Mouse (Mus musculus) heart, embryonic 12.5 days (tissue): Measurements from ENCODE around the gene Fgf14. TPM values are rescaled to one million over a fixed set of nuclear protein-coding genes. Genes with fewer than 3 reads are reported as not detected.
A peak's percentile ranks its signal among the peaks of the same experiment; 100 is the strongest.

Experiments used
- ATAC-seq: fragments of 200-750 bp; cut with Nextera tagmentation; 2 replicates; pipeline ENCODE4 v1.8.0; 2017; ENCODE audit warnings: moderate TSS enrichment, moderate library complexity; ENCODE audit not compliant: insufficient number of reproducible peaks, low FRiP score
- H3K27ac ChIP-seq: fragments of 300-500 bp; sonication (generic); 2 replicates; pipeline ENCODE4 v1.5.1; 2016; ENCODE audit warnings: mild to moderate bottlenecking, moderate library complexity; ENCODE audit not compliant: poor library complexity, severe bottlenecking
- H3K27me3 ChIP-seq: fragments of 300-500 bp; sonication (generic); replicated peaks from 2 replicates; pipeline ENCODE4 v1.6.1; 2016; ENCODE audit warnings: mild to moderate bottlenecking, moderate library complexity
- H3K36me3 ChIP-seq: fragments of 300-500 bp; sonication (generic); 2 replicates; pipeline ENCODE4 v1.6.1; 2016; ENCODE audit warnings: mild to moderate bottlenecking, moderate library complexity
- H3K4me1 ChIP-seq: fragments of 300-500 bp; sonication (generic); replicated peaks from 2 replicates; pipeline ENCODE4 v1.6.1; 2016; ENCODE audit warnings: mild to moderate bottlenecking
- H3K4me2 ChIP-seq: fragments of 300-500 bp; sonication (generic); 2 replicates; pipeline ENCODE4 v1.6.1; 2016; ENCODE audit warnings: mild to moderate bottlenecking, moderate library complexity
- H3K4me3 ChIP-seq: fragments of 300-500 bp; sonication (generic); 2 replicates; pipeline ENCODE4 v1.5.1; 2016; ENCODE audit warnings: mild to moderate bottlenecking
- H3K9ac ChIP-seq: fragments of 300-500 bp; sonication (generic); 2 replicates; pipeline ENCODE4 v1.6.1; 2016; ENCODE audit warnings: mild to moderate bottlenecking, moderate library complexity
- H3K9me3 ChIP-seq: fragments of 300-500 bp; sonication (generic); replicated peaks from 2 replicates; pipeline ENCODE4 v1.6.1; 2016; ENCODE audit warnings: mild to moderate bottlenecking, moderate library complexity
- WGBS: fragments of 180-500 bp; shearing (Covaris S2); methylation state at CpG from one replicate; pipeline ENCODE4 v1.1.7; 2016; 5-methylcytosine and 5-hydroxymethylcytosine counted together
- polyA plus RNA-seq: library from polyadenylated mRNA; unstranded; fragments of >200 nt; fragmentation: Nextera tagmentation; extraction: Ambion mirVana; gene quantifications from 2 replicates; pipeline ENCODE4 v1.2.1, GENCODE M21; 2016

The Fgf14 gene
- polyA plus RNA-seq, 1 experiment from 2014 or later, result 1.6 TPM

GRCm38 (mm10) chr14:124191913-124192814, 484.8 kb downstream of the Fgf14 start:
- ATAC-seq, result peak; percentile 66
- Histone ChIP-seq H3K4me1 (peaks cover 12% of the 10 kb centered on the region), H3K27me3 (peaks cover 36% of the 10 kb centered on the region), H3K4me3 (peak overlapping the region; percentile 39), H3K9me3 (no peaks in the 10 kb centered on the region), H3K9ac (no peak overlapping the region), H3K36me3 (no peaks in the 10 kb centered on the region), H3K27ac (no peak overlapping the region), H3K4me2 (peak overlapping the region; percentile 71)
- under 1% methylated on average over 42 of the region's 42 CpGs for WGBS

- 67% methylated on average over 1 of the region's 1 CpGs for WGBS
- ATAC-seq, result no peak
- Histone ChIP-seq H3K9me3 (no peaks in the 10 kb centered on the region), H3K27ac (no peak overlapping the region), H3K9ac (no peak overlapping the region), H3K36me3 (no peaks in the 10 kb centered on the region), H3K4me3 (no peak overlapping the region), H3K27me3 (no peaks in the 10 kb centered on the region), H3K4me1 (no peaks in the 10 kb centered on the region), H3K4me2 (no peak overlapping the region)
Measured at GRCm38 (mm10) chr14:124180265-124180664, 496.7 kb downstream of the Fgf14 start.

- no peak overlapping the region for H3K4me3 ChIP-seq
- H3K4me2 ChIP-seq, result no peak overlapping the region
- no peak for ATAC-seq
- no peak overlapping the region for H3K27ac ChIP-seq
- no peaks in the 10 kb centered on the region for H3K9me3 ChIP-seq
- WGBS, result 84% methylated on average over 1 of the region's 1 CpGs
- H3K36me3 ChIP-seq, result no peaks in the 10 kb centered on the region
- no peak overlapping the region for H3K9ac ChIP-seq
- no peaks in the 10 kb centered on the region for H3K27me3 ChIP-seq
- H3K4me1 ChIP-seq, result no peaks in the 10 kb centered on the region
Measured at GRCm38 (mm10) chr14:124174111-124174510, 502.8 kb downstream of the Fgf14 start.

GRCm38 (mm10) chr14:124163618-124164185, 513.2 kb downstream of the Fgf14 start:
- Histone ChIP-seq H3K9me3 (no peaks in the 10 kb centered on the region), H3K9ac (no peak overlapping the region)
- WGBS, result 64% methylated on average over 1 of the region's 1 CpGs

GRCm38 (mm10) chr14:124147378-124147777, 529.5 kb downstream of the Fgf14 start:
- Histone ChIP-seq H3K4me1 (no peaks in the 10 kb centered on the region), H3K4me2 (no peak overlapping the region), H3K4me3 (no peak overlapping the region), H3K27me3 (no peaks in the 10 kb centered on the region), H3K27ac (no peak overlapping the region), H3K36me3 (no peaks in the 10 kb centered on the region), H3K9ac (no peak overlapping the region), H3K9me3 (no peaks in the 10 kb centered on the region)
- no peak for ATAC-seq

More at GRCm38 (mm10) chr14:124163618-124164185, 513.2 kb downstream of the Fgf14 start:
- no peak overlapping the region for H3K4me2 ChIP-seq
- H3K4me1 ChIP-seq, result no peaks in the 10 kb centered on the region
- H3K27me3 ChIP-seq, result no peaks in the 10 kb centered on the region
- no peak overlapping the region for H3K4me3 ChIP-seq
- no peaks in the 10 kb centered on the region for H3K36me3 ChIP-seq
- H3K27ac ChIP-seq, result no peak overlapping the region
- no peak for ATAC-seq

- no peak for ATAC-seq
- no peak overlapping the region for H3K4me3 ChIP-seq
- H3K27me3 ChIP-seq, result no peaks in the 10 kb centered on the region
- H3K4me1 ChIP-seq, result no peaks in the 10 kb centered on the region
- no peak overlapping the region for H3K27ac ChIP-seq
- no peaks in the 10 kb centered on the region for H3K36me3 ChIP-seq
- WGBS, result 76% methylated on average over 1 of the region's 1 CpGs
- no peaks in the 10 kb centered on the region for H3K9me3 ChIP-seq
- no peak overlapping the region for H3K4me2 ChIP-seq
- no peak overlapping the region for H3K9ac ChIP-seq
Measured at GRCm38 (mm10) chr14:124107205-124107873, 569.6 kb downstream of the Fgf14 start.

GRCm38 (mm10) chr14:124083126-124083525, 593.8 kb downstream of the Fgf14 start:
- no peaks in the 10 kb centered on the region for H3K36me3 ChIP-seq
- ATAC-seq, result no peak
- no peak overlapping the region for H3K9ac ChIP-seq
- H3K4me1 ChIP-seq, result no peaks in the 10 kb centered on the region
- H3K27me3 ChIP-seq, result no peaks in the 10 kb centered on the region
- no peaks in the 10 kb centered on the region for H3K9me3 ChIP-seq
- no peak overlapping the region for H3K27ac ChIP-seq
- H3K4me2 ChIP-seq, result no peak overlapping the region
- no peak overlapping the region for H3K4me3 ChIP-seq

- H3K9ac ChIP-seq, result no peak overlapping the region
- H3K36me3 ChIP-seq, result no peaks in the 10 kb centered on the region
- no peak overlapping the region for H3K4me3 ChIP-seq
- no peak for ATAC-seq
- no peak overlapping the region for H3K27ac ChIP-seq
- no peaks in the 10 kb centered on the region for H3K27me3 ChIP-seq
- no peak overlapping the region for H3K4me2 ChIP-seq
- 61% methylated on average over 1 of the region's 1 CpGs for WGBS
- no peaks in the 10 kb centered on the region for H3K9me3 ChIP-seq
- H3K4me1 ChIP-seq, result no peaks in the 10 kb centered on the region
Measured at GRCm38 (mm10) chr14:124044016-124044415, 632.9 kb downstream of the Fgf14 start.

- H3K9me3 ChIP-seq, result no peaks in the 10 kb centered on the region
- no peak overlapping the region for H3K27ac ChIP-seq
- H3K4me2 ChIP-seq, result no peak overlapping the region
- H3K36me3 ChIP-seq, result no peaks in the 10 kb centered on the region
- no peak for ATAC-seq
- H3K4me1 ChIP-seq, result no peaks in the 10 kb centered on the region
- no peak overlapping the region for H3K9ac ChIP-seq
- no peak overlapping the region for H3K4me3 ChIP-seq
- no peaks in the 10 kb centered on the region for H3K27me3 ChIP-seq
- 68% methylated on average over 1 of the region's 1 CpGs for WGBS
Measured at GRCm38 (mm10) chr14:124040651-124041050, 636.3 kb downstream of the Fgf14 start.

- Histone ChIP-seq H3K9me3 (no peaks in the 10 kb centered on the region), H3K9ac (no peak overlapping the region), H3K27ac (no peak overlapping the region), H3K4me2 (no peak overlapping the region), H3K36me3 (no peaks in the 10 kb centered on the region), H3K27me3 (no peaks in the 10 kb centered on the region), H3K4me1 (no peaks in the 10 kb centered on the region), H3K4me3 (no peak overlapping the region)
- 77% methylated on average over 4 of the region's 4 CpGs for WGBS
- ATAC-seq, result no peak
Measured at GRCm38 (mm10) chr14:124037434-124037833, 639.5 kb downstream of the Fgf14 start.

- Histone ChIP-seq H3K9ac (no peak overlapping the region), H3K9me3 (no peaks in the 10 kb centered on the region), H3K36me3 (no peaks in the 10 kb centered on the region), H3K4me1 (no peaks in the 10 kb centered on the region), H3K4me3 (no peak overlapping the region), H3K27ac (no peak overlapping the region), H3K27me3 (no peaks in the 10 kb centered on the region), H3K4me2 (no peak overlapping the region)
- WGBS, result 75% methylated on average over 1 of the region's 1 CpGs
- no peak for ATAC-seq
Measured at GRCm38 (mm10) chr14:124036575-124037205, 640.2 kb downstream of the Fgf14 start.
